Mouse (Mus musculus): ENCODE results near the gene Slc26a1.
A peak's percentile ranks its signal among the peaks of the same experiment; 100 is the strongest.

Gene Slc26a1

GRCm38 (mm10) chr5:108691152-108691551 lies 15.8 kb upstream of the Slc26a1 start:
- no peak for DNase-seq (ENCODE audit: low spot score in 2 of 2)

GRCm38 (mm10) chr5:108689091-108689490 lies 13.7 kb upstream of the Slc26a1 start:
- DNase-seq (ENCODE audit: low spot score in 2 of 2): no peak

- no peak for DNase-seq (ENCODE audit: low spot score in 2 of 2)
Measured at GRCm38 (mm10) chr5:108680871-108681270, 5.5 kb upstream of the Slc26a1 start.

- no peak for DNase-seq (ENCODE audit: low spot score in 2 of 2)
Measured at GRCm38 (mm10) chr5:108679909-108680308, 4.5 kb upstream of the Slc26a1 start.

GRCm38 (mm10) chr5:108678296-108678854 lies 3.0 kb upstream of the Slc26a1 start:
- no peak for DNase-seq (ENCODE audit: low spot score in 2 of 2)

GRCm38 (mm10) chr5:108677605-108678295 lies 2.4 kb upstream of the Slc26a1 start:
- no peak for DNase-seq (ENCODE audit: low spot score in 2 of 2)

- no peak for DNase-seq (ENCODE audit: low spot score in 2 of 2)
Measured at GRCm38 (mm10) chr5:108676772-108677498, 1.6 kb upstream of the Slc26a1 start.

- no peak for DNase-seq (ENCODE audit: low spot score in 2 of 2)
Measured at GRCm38 (mm10) chr5:108674624-108675023, 745 bp downstream of the Slc26a1 start.

DNA sequence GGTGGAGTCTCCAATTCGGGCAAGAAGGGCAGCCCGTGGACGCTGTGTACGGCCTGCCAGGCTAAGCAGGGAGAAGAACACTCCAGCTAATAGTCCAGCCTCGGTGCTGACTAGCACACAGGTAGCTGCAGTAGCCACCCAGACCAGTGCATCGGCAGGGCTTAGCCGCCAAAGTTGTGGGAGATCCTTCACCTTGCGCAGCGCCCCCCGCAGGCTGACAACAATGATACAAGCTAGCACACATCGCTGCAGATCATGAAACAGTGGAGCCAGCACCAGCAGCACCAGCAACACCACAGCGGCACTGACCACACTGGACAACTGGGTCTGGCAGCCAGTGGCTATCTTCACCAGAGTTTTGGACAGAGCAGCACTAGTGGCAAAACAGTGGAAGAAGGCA lies 3.6 kb downstream of the Slc26a1 start:
- no peak for DNase-seq (ENCODE audit: low spot score in 2 of 2)

- peak in 1 of 2 experiments; percentile 62 for DNase-seq (ENCODE audit: low spot score in 2 of 2)
Measured at GRCm38 (mm10) chr5:108670785-108671184, 4.6 kb downstream of the Slc26a1 start.

- no peak for DNase-seq (ENCODE audit: low spot score in 2 of 2)
Measured at GRCm38 (mm10) chr5:108669986-108670385, 5.4 kb downstream of the Slc26a1 start.

DNA sequence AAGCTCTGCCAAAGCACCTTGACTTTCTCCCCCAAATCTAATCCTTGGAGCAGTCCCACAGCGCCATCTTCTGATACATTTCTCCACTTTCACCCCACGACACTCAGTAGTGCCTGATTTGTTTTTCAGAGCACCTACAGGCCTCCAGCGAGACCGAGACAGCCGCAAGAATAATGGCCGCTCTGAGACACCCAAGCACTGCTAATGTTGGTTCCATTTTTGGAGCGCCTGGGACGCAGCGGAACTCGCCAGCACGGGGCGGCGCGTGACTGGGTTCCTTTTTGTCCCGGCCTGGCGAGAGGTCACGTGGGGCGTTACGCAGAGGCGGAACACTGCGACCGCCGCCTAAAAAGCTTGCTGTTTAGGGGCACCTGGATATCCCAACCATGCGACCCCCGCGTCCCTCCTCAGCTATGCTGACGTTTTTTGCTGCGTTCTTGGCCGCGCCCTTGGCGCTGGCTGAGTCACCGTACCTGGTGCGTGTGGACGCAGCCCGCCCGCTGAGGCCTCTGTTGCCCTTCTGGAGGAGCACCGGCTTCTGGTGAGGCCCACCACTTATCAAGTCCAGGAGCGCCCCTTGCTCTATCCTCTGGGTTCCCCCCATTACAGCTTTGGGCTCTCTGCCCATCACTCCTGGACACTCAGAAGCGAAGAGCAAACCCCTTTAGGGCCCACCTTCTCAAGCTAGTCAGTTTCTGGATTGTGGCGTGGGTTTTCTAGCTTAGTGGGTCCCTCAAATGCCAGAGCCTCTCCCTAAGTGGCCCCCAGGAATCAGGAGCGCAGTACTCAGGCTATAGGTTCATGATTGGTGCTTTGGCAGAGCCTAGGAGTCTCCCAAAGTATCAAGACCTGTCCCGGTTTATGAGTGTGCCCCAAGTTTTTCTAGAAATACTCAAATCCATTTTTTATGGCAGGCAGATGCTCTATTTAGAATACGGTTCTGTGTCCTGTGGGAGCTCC lies 6.1 kb downstream of the Slc26a1 start, which contains the start of gene Dgkq:
Gene Dgkq, minus strand, starts transcription at position 696 of the 960 bp plus-strand sequence.
- peak; percentile 70 to 74 for DNase-seq (ENCODE audit: low spot score in 2 of 2)

DNA sequence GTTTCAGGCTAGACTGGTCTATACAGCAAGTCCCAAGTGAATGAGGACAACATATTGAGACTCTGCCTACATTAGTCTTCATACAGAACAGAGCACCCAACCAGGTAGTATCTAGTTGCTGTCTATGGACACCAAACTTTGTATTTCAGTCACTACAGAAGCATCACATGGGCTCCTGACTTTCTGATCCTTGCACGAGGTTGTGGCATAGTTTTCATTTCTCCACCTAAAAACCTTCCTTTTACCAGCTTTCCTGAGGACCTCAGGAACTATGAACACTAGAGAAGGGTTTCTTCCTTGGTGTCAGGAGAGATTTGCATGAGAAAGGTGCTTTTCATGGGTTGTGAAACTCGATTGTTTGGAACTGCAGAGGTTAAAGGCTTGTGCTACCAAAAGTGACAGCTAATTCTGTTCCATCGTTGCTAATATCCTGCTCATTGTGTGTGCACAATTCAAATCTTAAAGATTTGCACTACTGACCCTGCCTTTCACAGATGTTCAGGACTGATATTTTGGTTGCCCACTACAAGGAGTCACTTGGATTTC lies 6.9 kb downstream of the Slc26a1 start:
- no peak for DNase-seq (ENCODE audit: low spot score in 2 of 2)

GRCm38 (mm10) chr5:108667370-108667769 lies 8.0 kb downstream of the Slc26a1 start:
- DNase-seq (ENCODE audit: low spot score in 2 of 2): no peak

DNA sequence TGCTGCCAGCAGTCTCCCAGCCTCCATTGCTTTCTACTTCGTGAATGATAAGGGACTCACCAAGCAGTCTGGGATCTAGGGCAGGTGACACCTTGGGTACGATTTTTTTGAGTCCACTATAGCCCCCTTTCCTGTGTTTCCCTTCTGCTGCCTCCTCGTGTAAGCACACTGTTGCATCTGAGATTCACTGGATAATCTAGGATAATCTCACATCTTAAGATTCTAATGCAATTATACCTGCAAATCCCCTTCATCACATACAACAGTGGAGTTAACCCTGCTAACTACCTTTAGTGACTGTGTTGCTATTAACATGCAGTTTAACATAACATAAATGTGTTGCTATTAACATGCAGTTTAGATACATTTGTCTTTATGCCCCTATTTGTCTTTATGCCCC lies 10.3 kb downstream of the Slc26a1 start:
- DNase-seq (ENCODE audit: low spot score in 2 of 2): no peak

GRCm38 (mm10) chr5:108662772-108663171 lies 12.6 kb downstream of the Slc26a1 start:
- DNase-seq (ENCODE audit: low spot score in 2 of 2): no peak

DNA sequence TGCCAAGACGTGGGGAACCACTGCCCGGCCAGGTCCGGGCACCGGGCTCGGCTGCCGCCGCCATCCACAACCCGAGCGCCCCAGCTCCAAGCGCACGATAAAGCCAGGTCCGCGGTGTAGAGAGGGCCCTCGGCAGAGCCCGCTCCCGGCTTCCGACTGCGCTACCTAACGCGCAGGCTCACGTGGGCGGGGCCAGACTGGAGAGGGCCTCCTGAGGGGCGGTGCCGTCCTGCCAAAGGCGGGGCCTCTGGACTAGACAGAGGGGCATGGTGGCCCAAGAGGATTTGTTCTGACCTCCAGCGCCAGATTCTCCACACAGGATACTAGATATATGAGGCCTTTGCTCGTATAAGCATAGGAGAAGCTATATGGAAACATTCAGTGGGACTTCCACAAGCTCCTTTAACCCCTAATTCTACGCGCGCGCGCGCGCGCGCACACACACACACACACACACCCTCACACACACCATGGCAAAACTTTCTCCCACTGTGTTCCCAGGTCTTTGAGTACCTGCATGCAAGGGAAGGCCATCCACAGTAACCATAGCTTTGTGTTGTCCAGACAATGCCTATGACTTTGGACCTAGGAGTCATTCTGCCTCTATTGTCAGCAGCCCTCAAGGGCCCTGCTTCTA lies 14.6 kb downstream of the Slc26a1 start:
- DNase-seq (ENCODE audit: low spot score in 2 of 2): peak; percentile 72 to 83

DNA sequence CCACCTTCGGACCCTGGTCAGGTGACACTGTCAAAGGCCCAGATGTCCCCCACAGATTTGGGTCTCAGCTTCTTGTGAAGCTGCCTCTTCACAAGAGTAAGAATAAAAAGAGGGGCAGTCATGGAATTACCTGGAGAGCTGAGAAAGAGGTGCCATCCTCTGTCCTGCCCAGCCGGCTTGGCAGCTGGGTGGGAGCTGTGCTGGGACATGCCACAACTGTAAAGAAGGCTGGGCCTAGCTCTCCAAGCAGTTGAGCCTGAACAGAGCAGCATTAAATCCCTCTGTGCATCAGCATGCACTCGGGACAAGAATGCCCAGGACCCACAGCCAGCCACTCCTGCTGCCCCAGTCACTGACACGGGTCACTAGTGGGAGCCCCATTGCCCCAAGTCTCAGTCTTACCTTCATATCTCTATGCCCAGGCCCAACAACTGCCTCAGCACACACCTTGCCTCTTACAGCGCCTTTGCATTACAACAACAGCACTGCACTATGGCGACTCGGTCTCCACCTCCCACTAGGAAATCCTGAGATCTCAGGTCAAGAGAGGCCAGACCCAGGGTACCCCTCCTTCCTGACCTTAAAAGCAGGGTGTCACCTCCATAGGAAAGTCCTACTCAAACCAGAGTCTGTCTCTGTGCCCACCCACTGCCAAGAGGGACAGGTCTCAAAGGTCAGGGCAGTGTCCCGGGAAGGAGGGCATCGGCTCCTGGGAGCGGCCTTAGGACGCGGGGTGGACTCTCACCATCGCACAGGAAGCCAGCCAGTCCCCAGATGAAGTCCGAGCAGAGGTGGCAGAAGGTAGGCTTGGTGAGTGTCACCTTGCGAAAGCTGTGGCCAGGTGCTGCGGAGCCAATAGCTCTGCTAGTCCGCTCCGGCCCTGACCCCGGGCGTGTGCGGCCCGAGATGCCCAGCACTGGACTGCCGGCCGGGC lies 15.4 kb downstream of the Slc26a1 start, which contains the start of gene Idua:
Gene Idua, plus strand, starts transcription at position 634 of the 934 bp plus-strand sequence.
- DNase-seq (ENCODE audit: low spot score in 2 of 2): peak in 1 of 2 experiments; percentile 18

DNA sequence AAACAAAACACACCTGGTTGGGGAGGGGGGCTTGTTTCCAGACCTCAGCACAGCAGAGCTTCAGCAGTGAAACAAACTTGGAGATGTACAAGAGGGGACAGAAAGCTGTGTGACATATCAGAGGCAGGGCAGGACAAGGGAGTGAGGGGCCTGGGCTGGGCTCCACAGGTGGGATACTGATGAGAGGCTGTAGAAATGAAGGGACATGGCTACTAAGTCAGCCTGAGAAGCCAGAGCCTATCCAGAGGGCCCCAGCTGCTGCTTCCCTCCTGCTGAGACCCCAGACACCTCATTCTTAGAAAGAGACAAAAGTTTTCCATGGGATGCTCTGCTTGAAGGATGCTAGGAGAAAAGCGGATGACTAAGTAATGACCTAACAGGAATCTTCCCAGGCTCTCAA lies 16.8 kb downstream of the Slc26a1 start:
- DNase-seq (ENCODE audit: low spot score in 2 of 2): no peak

GRCm38 (mm10) chr5:108657406-108657805 lies 18.0 kb downstream of the Slc26a1 start:
- no peak for DNase-seq (ENCODE audit: low spot score in 2 of 2)

Measured in thymus, postnatal 10 days (tissue).